Mouse (Mus musculus) cerebellum, adult 2 months (tissue): ENCODE measurements around the gene Dlgap1. TPM values are rescaled to one million over a fixed set of nuclear protein-coding genes. Genes with fewer than 3 reads are reported as not detected.
"Not testable (repeated sequence)": the region's sequence is repeated elsewhere in the genome, so short reads cannot be mapped to it uniquely, and the experiment has no call there.

ENCODE experiments used
- DNase-seq, 2 experiments: peaks; one replicate each; pipeline ENCODE4 v3.0.0; 2021
- H3K27ac ChIP-seq: fragments of 200-500 bp; 2 replicates; pipeline ENCODE4 v1.5.1; 2012; ENCODE audit warnings: low read length, control low read depth, inconsistent platforms; ENCODE audit not compliant: insufficient read depth
- H3K27me3 ChIP-seq: fragments of 200-500 bp; 2 replicates; pipeline ENCODE4 v1.6.1; 2012; ENCODE audit warnings: inconsistent platforms, mild to moderate bottlenecking, low read length, moderate library complexity; ENCODE audit not compliant: control insufficient read depth, insufficient read depth
- H3K4me1 ChIP-seq: fragments of 200-500 bp; 2 replicates; pipeline ENCODE4 v1.6.1; 2011; ENCODE audit warnings: low read length; ENCODE audit not compliant: control insufficient read depth, insufficient read depth
- H3K4me3 ChIP-seq: fragments of 200-500 bp; replicated peaks from 2 replicates; pipeline ENCODE3; 2011; ENCODE audit warnings: mild to moderate bottlenecking, low read depth, low read length, control low read depth; ENCODE audit not compliant: insufficient read depth
- CTCF ChIP-seq: fragments of 200-500 bp; IDR thresholded peaks from 2 replicates; pipeline ENCODE4 v1.5.1; 2011; ENCODE audit warnings: low read depth, mild to moderate bottlenecking, control low read depth, low read length, moderate library complexity, borderline replicate concordance; ENCODE audit not compliant: insufficient read depth
- POLR2A ChIP-seq: fragments of 200-500 bp; IDR thresholded peaks from 2 replicates; pipeline ENCODE4 v1.6.1; 2011; ENCODE audit warnings: low read length, control low read depth, borderline replicate concordance; ENCODE audit not compliant: insufficient read depth
- WGBS: fragments of 180-500 bp; shearing (Covaris S2); methylation state at CpG from one replicate; pipeline ENCODE4 v1.1.7; 2018; 5-methylcytosine and 5-hydroxymethylcytosine counted together
- polyA plus RNA-seq: library from polyadenylated mRNA; depleted of rRNA; stranded (reverse); fragments of >200 nt; gene quantifications from 2 replicates; pipeline ENCODE4 v1.2.3, GENCODE M21; 2012

Dlgap1 gene
- polyA plus RNA-seq, 1 experiment: 172 TPM

DNA sequence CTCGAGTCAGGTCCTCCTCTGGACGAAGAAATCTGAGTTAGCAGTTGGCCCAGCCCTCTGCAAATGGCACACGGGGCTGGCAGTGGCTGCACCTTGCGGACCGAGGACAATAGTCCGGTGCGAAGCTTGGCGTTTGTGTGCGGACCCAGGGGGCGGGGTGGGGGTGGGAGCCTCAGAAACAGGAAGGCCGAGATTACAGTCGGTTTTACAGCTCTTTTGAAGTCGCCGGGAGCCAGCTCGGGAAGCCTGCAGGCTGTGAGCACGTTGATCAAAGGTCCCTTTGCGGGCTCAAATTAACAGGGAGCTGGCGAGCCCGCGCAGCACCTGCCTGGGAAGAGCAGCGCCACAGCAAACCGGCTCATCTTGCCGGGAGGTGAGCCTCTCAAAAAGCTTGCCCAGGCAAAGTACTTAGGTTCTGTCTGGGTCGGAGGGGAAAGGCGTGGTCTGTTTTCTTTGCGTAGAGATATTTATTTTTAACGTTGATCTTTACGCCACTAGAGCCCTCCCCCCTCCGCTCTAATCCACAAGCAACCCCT, 865.6 kb downstream of the Dlgap1 start:
- H3K4me3 ChIP-seq: peak overlapping the region; percentile 39
- H3K27ac ChIP-seq: no peak overlapping the region
- no peaks in the 10 kb centered on the region for H3K4me1 ChIP-seq
- DNase-seq: no peak
- TF ChIP-seq POLR2A (no peak), CTCF (no peak)
- 3% methylated on average over 29 of the region's 29 CpGs for WGBS
- no peaks in the 10 kb centered on the region; the same call in 1 of the 2 replicates for H3K27me3 ChIP-seq

DNA sequence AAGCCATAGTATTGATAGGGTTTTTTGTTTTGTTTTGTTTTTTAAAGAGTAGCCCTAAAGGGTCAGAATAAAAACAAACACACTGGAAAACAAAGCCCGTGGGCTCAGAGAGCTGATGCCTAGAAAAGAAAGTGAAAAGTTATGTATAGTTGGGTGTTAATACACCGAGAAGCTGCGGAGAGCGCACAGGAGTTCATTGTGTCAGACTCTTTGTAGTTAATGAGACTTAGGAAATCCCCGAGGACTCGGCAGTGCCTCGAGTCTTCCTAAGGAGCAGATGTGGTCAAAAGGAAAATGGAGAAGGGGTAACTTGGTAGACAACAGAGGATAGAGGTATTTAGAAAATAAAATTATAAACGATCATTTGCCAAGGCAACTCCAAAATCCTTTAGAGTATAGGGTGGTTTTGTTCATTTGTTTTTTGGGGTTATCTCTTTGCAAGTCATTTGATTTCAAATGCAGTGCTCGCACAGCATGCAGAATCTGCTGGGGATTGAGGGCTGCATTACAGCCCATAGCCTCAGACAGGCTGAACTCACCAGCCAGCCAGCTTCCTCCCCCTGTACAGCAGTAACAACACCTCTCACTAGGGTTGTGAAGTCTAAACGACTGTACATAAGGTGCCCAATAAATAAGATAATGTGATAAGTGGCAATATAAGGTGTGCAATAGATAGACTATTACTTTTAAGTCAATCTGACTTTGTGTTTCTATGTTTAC, 866.4 kb downstream of the Dlgap1 start:
- Histone ChIP-seq H3K4me1 (no peaks in the 10 kb centered on the region), H3K4me3 (no peak overlapping the region), H3K27ac (no peak overlapping the region), H3K27me3 (no peaks in the 10 kb centered on the region; the same call in 1 of the 2 replicates)
- DNase-seq: no peak
- WGBS: 19% methylated on average over 10 of the region's 10 CpGs
- TF ChIP-seq CTCF (no peak), POLR2A (no peak)

DNA sequence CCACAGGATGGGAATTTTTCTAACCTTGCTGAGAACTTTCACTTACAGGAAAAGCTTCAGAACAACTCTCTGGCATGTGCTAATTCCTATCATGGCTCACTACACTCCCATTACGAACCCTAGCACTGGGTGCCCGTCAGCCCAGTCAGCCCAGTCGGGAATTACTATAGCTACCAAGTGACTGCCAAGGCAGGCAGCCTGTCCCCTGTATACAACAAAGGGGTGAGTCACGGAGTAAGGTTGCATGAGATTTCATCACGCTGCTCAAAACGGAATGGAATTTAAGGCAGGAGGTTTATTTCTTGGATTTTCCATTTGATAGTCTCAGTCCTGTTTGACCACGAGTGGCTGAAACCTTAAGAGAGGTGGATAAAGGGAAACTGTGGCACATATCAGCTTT, 867.9 kb downstream of the Dlgap1 start:
- DNase-seq: no peak
- no peak for TF ChIP-seq POLR2A
- TF ChIP-seq CTCF: no peak
- WGBS: 85% methylated on average over 7 of the region's 7 CpGs
- H3K27ac ChIP-seq: no peak overlapping the region
- no peaks in the 10 kb centered on the region for H3K4me1 ChIP-seq
- no peak overlapping the region for H3K4me3 ChIP-seq
- no peaks in the 10 kb centered on the region; the same call in 1 of the 2 replicates for H3K27me3 ChIP-seq

DNA sequence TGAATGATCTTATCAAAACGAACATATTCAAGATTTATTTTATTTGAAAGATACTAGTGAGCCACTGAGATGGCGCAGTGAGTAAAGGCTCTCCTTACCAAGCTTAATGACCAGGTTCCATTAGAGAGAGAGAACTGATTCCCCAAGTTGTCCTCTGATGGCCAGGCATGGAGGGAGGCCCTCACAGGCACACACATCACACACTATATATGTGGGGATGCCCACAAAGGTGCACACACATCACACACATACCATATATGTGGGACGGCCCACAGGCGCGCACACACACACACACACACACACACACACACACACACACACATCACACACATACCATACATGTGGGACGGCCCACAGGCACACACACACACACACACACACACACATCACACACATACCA, 868.6 kb downstream of the Dlgap1 start:
- not testable (repeated sequence) for H3K4me1 ChIP-seq, H3K27ac ChIP-seq, H3K4me3 ChIP-seq, DNase-seq, H3K27me3 ChIP-seq
- WGBS: over 99% methylated on average over 5 of the region's 6 CpGs

- 93% methylated on average over 7 of the region's 7 CpGs for WGBS
- Histone ChIP-seq H3K27ac (no peak overlapping the region), H3K4me1 (no peaks in the 10 kb centered on the region), H3K4me3 (no peak overlapping the region), H3K27me3 (no peaks in the 10 kb centered on the region; the same call in 1 of the 2 replicates)
- no peak for DNase-seq
- TF ChIP-seq CTCF (no peak), POLR2A (no peak)
Observed at GRCm38 (mm10) chr17:70838031-70838430, 869.2 kb downstream of the Dlgap1 start.

DNA sequence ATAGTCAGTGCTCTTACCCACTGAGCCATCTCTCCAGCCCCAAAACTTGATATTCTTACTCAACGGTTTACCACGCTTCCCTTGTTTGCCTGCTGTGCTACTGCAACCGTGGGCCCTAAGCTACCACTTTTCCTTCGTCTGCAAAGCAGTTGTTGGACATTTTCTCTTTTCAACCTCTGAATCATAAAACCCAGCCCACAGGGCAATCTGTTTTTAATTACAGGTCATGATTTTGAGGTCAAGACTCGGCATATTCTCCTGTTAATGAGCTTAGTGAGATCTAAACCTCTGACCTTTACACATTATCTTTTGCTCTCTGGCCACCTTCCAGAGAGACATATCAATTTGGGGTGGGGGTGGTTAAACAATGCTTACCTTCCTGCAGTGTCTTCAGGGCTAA, 869.7 kb downstream of the Dlgap1 start:
- H3K4me3 ChIP-seq: no peak overlapping the region
- H3K4me1 ChIP-seq: no peaks in the 10 kb centered on the region
- WGBS: 88% methylated on average over 5 of the region's 5 CpGs
- TF ChIP-seq CTCF (no peak), POLR2A (no peak)
- no peak for DNase-seq
- H3K27me3 ChIP-seq: no peaks in the 10 kb centered on the region; the same call in 1 of the 2 replicates
- no peak overlapping the region for H3K27ac ChIP-seq

DNA sequence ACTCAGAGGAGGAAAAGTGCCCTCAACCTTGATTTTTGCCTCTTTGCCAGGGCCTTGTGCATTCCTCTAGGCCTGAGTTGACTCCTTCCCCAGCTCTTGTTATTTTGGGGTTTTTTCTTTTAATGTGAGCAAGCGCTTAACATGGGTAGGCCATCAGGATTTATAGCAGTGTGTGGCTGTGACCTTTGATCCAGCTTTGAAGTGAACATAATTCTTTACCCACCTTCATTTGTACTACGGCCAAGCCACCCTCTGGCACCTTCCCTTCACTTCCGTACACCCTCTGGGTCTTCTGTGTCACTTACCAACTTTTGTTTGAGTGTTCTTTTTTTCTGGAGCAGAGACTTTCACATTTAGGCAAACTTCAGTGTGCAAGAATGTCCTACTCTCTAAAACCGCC, 874.4 kb downstream of the Dlgap1 start:
- WGBS: 96% methylated on average over 4 of the region's 4 CpGs
- Histone ChIP-seq H3K4me3 (no peak overlapping the region), H3K27ac (no peak overlapping the region), H3K27me3 (peaks cover 1% of the 10 kb centered on the region; the same call in 1 of the 2 replicates), H3K4me1 (peaks cover 3% of the 10 kb centered on the region)
- DNase-seq: no peak
- TF ChIP-seq POLR2A: no peak
- no peak for TF ChIP-seq CTCF

DNA sequence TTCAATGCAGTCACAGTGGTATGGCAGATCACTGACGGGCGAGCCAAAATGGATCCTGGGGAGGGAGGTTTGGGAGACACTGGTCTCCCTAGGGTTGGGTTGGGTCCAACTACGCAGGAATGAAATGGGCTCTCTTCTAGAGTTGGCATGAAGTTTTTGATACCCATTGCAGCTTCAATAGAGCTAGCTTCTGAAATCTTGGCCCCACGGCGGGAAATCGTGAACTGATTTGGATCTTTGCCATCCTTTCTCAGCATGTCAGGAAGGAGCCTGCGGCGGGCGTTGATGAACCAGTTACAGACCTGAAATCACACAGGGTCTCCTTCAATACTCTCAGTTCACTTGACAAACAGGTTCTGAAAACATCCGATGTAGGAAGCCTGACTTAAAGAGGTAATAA, 876.1 kb downstream of the Dlgap1 start:
- TF ChIP-seq POLR2A (no peak), CTCF (no peak)
- 9% methylated on average over 10 of the region's 10 CpGs for WGBS
- Histone ChIP-seq H3K27ac (no peak overlapping the region), H3K27me3 (peaks cover 6% of the 10 kb centered on the region; the same call in 1 of the 2 replicates), H3K4me1 (peaks cover 9% of the 10 kb centered on the region), H3K4me3 (no peak overlapping the region)
- DNase-seq: peak; percentile 22 to 56
